Mouse (Mus musculus): ENCODE measurements around the gene Rims1. TPM values are rescaled to one million over a fixed set of nuclear protein-coding genes. Genes with fewer than 3 reads are reported as not detected.

Gene Rims1
- total RNA-seq, 2 experiments from 2014 or later = 344 to 382 TPM

DNA sequence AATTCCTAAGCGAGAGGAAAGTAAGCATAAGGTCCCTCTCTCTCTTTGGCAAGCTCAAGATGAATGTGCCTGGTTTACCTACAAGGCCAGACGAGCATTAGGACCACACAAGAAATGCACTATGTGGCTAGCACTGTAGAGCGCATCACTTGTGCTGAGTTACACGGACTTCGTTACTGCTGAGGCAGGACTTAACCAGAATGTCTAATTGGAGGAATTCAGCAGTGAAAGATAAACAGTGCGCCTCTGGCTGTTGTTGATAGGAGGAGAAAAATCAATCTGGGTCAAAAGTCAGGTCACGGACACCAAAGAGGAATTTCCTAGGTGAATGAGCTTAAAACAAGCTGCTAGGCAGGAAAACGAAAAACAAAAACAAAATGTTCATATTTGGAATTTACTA lies 185.0 kb downstream of the Rims1 start:
- intact Hi-C loops (cut with DNase I) = loop anchor here (10.0 kb wide), 1 partner anchor 444 kb away; no protein-coding TSS in a partner anchor
- DNase-seq (ENCODE audit: low spot score in 2 of 2) = no peak

DNA sequence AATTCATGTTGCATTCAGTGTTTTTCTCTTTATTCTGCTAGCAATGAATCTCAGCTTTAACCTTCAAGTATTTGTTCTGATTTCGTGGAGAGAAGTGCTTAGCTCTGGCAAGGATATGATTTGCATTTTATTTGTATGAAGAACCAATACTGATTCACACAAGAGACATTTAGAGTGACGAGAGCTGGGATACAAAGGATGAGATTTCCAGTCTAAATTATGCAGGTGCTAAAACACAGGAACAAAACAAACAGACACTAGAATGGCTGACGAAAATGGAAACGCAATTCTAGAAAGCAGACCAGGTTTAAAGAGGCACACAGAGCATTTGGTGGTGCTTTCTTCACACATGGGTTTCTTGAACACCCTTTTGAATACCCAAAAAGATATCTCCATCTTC lies 190.2 kb downstream of the Rims1 start:
- DNase-seq (ENCODE audit: low spot score in 2 of 2) = peak in 1 of 2 experiments; percentile 7
- intact Hi-C loops (cut with DNase I) = loop anchor here (10.0 kb wide), 1 partner anchor 189 kb away; the partner anchor contains the start of gene Rims1

DNA sequence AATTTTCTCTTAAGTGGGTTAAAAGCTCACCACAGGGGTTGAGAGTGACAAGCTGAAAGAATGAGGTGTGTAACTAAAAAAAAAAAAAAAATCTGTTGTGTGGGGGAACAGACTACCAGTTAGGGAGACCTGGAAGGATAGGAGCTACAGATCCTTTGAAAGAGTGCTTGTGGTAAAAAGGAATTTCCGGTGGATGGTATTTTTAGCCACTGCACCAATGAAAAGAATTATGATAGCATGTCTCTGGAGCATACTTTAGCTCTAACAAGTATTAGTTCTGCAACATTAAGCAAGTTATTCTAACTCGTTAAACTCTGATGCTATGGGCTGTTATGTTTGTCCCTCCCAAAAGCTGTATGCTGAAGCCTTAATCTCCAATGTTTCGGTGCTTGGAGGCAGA lies 192.2 kb downstream of the Rims1 start:
- DNase-seq (ENCODE audit: low spot score in 2 of 2) = no peak
- intact Hi-C loops (cut with DNase I) = loop anchor here (10.0 kb wide), 1 partner anchor 191 kb away; the partner anchor contains the start of gene Rims1

DNA sequence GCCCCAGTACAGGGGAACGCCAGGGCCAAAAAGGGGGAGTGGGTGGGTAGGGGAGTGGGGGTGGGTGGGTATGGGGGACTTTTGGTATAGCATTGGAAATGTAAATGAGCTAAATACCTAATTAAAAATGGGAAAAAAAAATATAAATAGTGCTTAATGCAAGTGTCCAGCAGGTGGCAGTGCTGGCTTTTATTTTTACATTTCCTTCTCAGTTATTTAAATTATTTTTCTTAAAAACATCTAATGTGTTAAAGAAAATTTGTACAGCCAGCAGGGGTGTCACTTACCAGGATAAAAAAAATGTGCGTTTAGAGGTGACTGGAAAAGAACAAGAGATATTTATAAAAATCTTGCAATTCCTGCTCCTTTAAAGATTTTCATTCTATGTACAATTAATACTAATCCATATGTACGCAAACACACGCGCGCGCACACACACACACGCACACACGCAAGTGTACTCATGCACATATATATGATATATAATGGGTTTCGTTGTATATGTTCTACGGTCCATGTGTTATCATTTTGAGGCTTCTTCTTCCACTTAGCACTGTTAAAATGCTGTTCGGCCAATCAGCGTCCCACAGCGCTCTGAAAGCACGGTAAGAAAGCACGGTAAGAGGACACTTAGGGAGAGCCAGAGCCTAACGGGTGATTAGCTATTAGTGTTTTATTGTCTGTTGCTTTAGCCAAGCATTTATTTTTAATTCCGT lies 201.3 kb downstream of the Rims1 start:
- intact Hi-C loops (cut with DNase I) = loop anchor here (5.0 to 10.0 kb wide), 2 partner anchors 533 to 680 kb away; no protein-coding TSS in a partner anchor
- DNase-seq (ENCODE audit: low spot score in 2 of 2) = peak; percentile 35 to 55

DNA sequence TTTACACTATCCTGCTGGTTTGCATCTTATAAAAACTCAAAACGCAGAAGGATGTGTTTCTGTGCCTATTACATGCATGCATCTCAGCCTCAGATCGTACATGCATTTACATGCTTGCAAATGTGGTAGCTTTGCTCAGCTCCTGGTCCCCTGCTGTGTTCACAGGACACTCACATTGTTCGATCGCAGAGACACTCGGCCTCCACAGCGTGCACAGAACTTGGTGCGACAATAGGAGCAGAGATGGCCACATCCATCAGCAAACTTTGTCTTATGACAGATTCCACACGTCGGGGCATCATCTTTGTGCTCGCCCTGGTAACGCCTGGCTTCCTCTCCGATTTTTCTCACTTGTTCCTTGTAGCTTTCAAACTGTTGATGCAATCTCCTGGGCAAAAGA lies 209.6 kb downstream of the Rims1 start:
- no peak for DNase-seq (ENCODE audit: low spot score in 2 of 2)
- intact Hi-C loops (cut with DNase I) = no loop called here

DNA sequence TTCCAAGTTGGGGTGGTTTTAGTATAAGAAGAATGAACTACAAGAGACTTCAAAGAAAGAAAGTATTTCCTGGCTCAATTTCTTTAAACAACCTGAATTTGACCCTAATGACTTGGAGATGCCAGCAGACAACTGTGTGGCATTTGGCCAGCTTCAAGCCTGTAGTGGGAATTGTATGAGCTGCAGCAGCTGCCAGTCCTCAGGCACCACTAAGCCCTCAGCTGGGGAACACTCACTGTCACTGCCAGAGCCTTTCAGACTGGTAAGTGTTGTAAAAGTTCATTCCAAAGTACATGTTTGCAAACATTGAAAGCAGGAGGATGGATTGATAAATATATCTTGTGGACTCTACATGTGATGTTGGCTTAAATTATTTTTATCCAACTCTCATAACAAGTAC lies 211.0 kb downstream of the Rims1 start:
- intact Hi-C loops (cut with DNase I) = no loop called here

DNA sequence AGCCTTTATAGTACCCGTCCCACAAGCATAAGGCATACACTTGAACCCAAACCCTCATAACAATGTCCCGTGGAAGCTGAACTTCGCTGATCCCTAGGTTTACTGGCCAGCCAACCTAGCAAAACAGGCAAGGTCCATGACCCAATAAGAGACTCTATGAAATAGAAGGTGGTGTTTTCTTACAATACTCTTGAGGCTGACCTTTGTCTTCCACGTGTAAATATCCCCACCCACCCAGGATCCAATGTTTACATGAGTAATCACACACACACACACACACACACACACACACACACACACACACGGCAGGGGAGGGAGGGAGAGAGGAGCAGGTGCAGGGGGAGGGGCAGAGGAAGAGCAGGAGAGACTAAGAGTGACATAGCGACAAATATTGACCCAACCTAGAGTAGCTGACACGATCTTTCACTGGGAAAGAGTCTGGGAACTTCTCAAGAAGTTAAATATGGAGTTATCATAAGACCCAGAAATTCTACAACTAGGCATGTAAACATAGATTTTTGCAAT lies 217.9 kb downstream of the Rims1 start:
- intact Hi-C loops (cut with DNase I) = no loop called here
- no peak for DNase-seq (ENCODE audit: low spot score in 2 of 2)

More for the DNA sequence above, 211.0 kb downstream of the Rims1 start:
- DNase-seq (ENCODE audit: low spot score in 2 of 2) = no peak

DNA sequence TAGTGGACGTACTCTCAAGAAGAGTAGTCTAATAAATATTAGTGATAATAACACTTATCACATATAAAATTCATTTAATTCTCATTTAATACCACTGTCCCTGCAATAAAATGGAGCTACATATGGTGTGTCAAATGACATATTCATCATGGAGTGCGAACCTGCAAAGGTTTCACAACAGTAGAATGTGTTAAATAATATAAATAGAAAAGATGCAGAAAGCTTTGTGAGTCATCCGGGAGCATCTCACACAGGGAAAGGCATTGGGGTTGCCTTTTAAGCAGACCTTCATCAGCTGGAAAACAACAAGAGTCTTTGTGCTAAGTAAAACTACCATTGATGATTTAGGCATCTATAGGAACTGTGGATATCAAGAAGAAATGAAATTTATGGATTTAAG lies 220.2 kb downstream of the Rims1 start:
- intact Hi-C loops (cut with DNase I) = no loop called here
- no peak for DNase-seq (ENCODE audit: low spot score in 2 of 2)

DNA sequence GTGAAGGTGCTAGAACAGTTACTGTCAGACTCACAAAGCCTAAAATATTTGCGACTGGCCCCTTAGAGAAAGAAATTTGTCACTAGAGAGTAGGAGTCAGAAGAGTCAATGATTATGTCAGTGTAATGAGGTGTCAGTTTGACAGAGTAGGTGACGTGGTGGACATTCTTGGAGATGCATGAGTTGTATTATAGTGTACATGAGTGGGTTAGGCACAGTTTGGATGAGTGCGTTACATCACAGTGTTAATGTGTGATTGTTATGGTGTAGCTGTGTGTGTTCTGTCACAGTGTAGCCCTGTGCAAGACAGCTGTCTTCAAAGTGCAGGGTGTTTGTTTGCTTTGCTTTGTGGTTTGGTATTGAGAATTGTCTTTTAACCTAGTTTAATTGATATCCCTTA lies 226.3 kb downstream of the Rims1 start:
- intact Hi-C loops (cut with DNase I) = no loop called here
- DNase-seq (ENCODE audit: low spot score in 2 of 2) = no peak

DNA sequence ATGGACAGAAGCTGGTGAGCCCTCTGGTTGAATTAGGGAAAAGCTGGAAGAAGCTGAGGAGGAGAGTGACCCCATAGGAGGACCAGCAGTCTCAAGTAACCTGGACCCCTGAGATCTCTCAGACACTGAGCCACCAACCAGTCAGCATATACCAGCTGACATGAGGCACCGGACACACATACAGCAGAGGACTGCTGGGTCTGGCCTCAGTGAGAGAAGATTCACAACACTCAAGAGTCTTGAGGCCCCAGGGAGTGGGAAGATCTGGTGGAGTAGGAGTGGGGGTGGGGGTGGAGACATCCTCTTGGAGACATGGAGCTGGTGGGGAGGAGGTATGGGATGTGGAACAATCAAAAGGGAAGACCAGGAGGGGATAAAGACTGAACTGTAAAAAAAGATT lies 233.1 kb downstream of the Rims1 start:
- no peak for DNase-seq (ENCODE audit: low spot score in 2 of 2)
- intact Hi-C loops (cut with DNase I) = no loop called here

DNA sequence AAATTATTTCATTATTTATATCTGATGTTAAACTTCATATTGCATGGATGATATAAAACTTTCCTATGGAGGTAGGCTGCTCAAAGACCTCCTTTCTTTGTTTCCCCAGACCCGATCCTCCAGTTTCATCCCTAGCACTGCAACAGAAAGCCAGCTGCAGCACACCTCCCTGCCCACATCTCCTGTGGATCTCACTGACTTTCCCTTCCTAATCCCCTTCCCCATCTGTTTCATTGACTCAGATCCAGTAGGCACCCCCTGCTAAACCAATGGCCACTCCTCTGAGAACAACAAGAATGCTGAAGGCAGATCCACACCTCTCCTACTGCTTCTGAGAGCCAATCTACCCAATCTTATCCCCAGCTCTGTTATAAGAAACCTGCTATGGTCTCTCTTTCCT lies 259.5 kb downstream of the Rims1 start:
- no peak for DNase-seq (ENCODE audit: low spot score in 2 of 2)
- intact Hi-C loops (cut with DNase I) = no loop called here

DNA sequence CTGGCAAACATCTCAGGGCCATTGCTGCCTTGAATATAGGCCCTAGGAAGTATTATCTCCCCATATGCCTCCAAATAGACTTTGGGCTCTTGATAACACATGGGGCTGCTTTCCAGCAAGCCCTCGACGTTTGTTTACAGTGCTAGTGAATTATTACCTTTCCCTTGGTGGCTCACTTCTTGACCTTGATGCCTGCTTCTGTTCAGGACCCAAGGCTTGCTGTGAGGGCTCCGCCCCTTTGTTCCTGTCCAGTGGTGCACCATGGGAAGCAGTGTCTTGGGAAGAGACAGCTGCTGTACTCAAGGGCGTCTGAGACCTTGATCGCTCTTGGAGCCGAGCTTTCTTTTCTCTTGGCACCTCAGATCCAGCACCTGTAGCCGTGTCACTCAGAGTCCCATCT lies 267.7 kb downstream of the Rims1 start:
- intact Hi-C loops (cut with DNase I) = no loop called here
- no peak for DNase-seq (ENCODE audit: low spot score in 2 of 2)

DNA sequence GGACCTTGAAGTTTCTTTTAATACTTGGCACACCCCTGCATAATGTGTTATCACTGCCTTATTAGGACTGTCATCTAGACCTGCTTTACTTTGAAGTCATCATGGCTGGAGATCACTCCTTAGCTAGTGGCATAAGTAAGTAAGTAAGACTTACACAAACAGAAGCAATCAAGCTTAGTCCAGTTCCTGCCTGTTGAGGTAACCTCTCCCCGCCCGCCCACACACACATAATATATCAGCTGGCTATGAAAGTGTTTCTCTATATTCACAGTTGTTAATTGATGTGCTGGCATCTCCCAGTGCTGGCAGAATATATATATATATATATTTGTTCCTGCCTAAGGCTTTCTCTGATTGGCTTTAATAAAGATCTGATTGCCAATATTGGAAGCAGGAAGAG lies 269.0 kb downstream of the Rims1 start:
- no peak for DNase-seq (ENCODE audit: low spot score in 2 of 2)
- intact Hi-C loops (cut with DNase I) = no loop called here

DNA sequence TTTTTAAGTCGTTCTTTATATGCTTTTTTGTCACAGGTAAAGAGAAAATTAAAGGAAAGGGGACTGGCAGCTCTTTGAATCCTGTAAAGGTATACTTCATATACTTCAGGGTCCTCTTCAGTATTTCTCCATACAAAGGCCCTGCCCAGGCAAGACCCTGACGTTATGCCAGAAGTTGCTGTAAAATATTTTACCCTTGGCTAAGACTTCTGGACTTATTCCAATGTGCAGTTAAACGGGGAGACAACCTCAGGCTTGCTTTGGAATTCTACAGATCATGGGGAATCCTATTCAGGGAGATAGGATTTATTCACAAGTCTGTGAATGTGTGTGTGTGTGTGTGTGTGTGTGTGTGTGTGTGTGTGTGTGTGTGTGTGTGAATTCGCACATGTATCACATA lies 270.7 kb downstream of the Rims1 start:
- intact Hi-C loops (cut with DNase I) = no loop called here
- DNase-seq (ENCODE audit: low spot score in 2 of 2) = no peak

DNA sequence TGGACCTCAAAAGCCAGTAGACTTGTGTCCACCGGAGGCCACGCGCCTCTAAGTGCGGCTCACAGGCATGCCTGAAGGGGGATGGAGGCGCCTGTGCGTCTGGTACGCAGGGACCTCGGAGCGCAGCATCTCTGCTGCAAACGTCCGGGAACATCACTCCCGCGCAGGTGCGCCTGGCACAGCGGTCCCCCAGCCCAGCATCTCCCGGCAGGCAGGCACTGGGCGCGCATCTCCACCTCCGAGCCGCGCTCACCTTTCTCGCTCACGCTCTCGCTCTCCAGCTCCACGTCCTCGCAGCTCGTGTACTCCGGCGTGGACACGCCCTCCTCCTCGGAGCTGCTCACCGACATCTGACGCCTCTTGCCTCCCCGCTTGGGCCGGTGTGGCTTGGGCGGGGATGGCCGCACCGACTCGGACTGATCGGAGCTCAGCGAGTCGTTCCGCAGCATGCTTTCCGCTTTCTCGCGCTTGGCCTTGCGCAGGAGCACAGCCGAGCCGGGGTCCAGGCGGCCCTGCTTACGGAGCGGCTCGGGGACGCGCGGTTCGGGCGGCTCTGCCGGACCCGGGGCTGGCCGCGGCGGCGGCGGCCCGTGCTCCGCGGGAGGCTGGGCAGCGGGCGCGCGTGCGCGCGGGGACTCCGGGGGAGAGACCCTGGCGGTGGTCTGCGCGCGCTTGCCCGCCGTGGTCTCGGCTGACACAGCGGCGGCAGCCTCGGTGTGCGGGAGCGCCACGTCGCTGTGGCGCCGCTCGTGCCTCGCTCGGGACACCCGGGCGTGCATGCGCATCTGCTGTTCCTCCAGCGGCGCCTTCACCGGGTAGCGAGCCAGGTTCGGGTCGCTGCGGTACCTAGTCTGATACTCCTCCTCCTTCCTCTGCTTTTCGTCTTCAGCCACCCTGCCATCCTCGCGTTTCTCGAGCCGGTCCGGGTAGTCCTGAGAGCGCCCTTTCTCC lies 272.4 kb downstream of the Rims1 start:
- intact Hi-C loops (cut with DNase I) = no loop called here
- DNase-seq (ENCODE audit: low spot score in 2 of 2) = peak; percentile 28 to 43

DNA sequence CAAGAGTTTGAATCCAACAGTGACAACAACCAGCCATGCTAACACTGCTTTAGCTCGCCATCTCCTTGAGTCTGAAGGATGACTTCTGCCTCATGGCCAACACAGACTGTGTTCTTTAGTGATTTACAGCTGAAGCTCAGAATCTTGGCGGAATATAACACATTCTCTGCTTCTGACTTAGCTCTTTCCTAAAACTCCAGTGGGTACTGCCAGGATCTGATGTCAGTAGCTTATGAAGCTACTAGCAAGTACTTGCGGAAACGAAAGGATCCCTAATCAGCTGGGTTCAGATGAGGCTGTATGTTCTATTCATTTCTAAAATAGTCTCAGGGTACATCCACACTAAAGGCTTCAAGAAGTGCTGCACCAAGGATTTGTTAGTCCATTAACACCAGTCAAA lies 290.7 kb downstream of the Rims1 start:
- intact Hi-C loops (cut with DNase I) = no loop called here
- peak in 1 of 2 experiments; percentile 42 for DNase-seq (ENCODE audit: low spot score in 2 of 2)

DNA sequence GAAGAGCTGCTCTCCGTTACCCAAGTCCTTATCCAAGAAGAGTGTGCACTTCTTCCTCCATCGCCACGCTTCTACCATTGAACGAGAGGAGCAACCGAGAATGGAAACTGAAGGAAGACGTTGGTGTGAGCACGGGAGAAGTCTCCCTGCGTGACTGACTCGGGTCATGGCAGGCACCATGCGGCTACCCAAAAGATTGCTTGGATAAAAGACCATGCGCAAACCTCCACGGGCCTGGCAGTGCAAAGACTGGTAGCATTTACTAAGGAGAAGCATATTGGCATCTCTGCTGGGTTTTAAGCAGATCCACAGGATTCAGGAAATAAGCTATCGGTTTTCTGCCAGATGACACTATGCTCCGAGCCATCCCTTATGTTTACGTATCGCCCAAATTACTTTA lies 293.4 kb downstream of the Rims1 start:
- DNase-seq (ENCODE audit: low spot score in 2 of 2) = no peak
- intact Hi-C loops (cut with DNase I) = no loop called here

DNA sequence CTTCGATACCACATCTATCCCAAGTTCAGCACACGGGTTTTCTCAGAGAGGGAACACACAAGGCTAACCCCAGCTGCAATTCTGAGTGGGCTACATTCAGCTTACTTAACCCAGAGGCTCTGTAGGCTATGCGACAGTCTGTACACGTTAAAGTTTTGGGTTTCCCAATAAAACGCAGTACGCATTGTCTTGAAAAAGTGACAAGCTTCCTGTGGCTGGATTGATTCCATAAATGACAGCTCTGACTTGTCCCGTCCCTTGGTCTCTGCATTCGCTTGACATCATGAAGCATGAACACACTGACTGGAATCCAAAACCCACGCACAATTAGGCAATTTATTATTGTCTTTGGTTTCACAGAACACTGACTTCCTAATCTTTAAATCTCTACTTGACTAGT lies 294.2 kb downstream of the Rims1 start:
- intact Hi-C loops (cut with DNase I) = no loop called here
- no peak for DNase-seq (ENCODE audit: low spot score in 2 of 2)

DNA sequence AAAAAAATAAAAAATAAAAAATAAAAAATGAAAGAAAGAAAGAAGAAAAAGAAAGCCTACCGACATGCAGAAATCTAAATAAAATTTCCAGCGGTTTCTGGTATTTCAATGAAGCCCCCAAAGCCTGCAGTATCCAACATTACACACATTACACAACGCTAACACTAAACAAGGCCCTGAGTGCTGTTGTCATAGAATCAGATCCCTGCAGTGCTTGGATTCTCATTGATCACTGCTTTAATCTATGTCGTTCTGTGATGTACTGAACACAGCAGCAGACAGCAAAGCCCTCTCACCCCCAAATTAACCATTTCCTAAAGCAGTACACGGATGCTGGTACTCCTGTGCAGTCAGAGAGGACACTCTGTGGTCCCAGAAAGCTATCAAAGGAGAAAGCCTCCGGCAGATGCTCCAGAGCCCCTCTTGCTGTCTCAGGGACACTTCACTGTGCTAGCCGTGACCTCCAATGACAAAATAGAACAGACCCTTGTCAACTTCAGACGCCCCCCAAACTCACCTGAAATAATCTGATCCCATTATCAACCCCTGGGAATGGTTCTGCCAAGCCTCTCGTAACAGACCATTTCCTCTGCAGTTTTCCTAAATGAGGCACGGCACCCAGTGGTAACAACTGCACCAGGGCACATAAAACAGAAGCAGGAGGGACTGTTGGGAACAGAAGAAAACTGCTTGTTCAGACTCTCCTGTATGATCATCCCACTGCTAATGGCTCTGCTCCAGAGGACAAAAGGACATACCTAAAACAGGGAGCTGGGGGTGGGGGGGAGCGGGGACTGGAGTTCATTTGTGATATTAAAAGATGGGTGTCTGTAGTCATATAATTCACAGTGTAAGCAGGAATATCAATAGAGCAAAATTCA lies 296.8 kb downstream of the Rims1 start:
- intact Hi-C loops (cut with DNase I) = no loop called here
- DNase-seq (ENCODE audit: low spot score in 2 of 2) = no peak
